Mouse (Mus musculus) frontal cortex, postnatal 14 days (tissue): ENCODE data around the gene Epha2.

Source experiments
- DNase-seq, 2 experiments: peaks; one replicate each; pipeline ENCODE4 v3.0.0; 2022; ENCODE audit warnings: low spot score in 2 of 2

Gene Epha2

GRCm38 (mm10) chr4:141301116-141301553 lies at the start of gene Epha2:
TSS of gene Epha2 (plus strand) at chr4:141301240.
- DNase-seq: peak; percentile 57 to 76

GRCm38 (mm10) chr4:141252641-141253040 lies 48.4 kb upstream of the Epha2 start:
- DNase-seq: no peak

- DNase-seq: no peak
Observed at GRCm38 (mm10) chr4:141254234-141254633, 46.8 kb upstream of the Epha2 start.

GRCm38 (mm10) chr4:141257440-141257839 lies 43.6 kb upstream of the Epha2 start:
- DNase-seq: no peak

- DNase-seq: no peak
Observed at GRCm38 (mm10) chr4:141259413-141259812, 41.6 kb upstream of the Epha2 start.

- no peak for DNase-seq
Observed at GRCm38 (mm10) chr4:141260007-141260723, 40.9 kb upstream of the Epha2 start.

- no peak for DNase-seq
Observed at GRCm38 (mm10) chr4:141262906-141263637, 38.0 kb upstream of the Epha2 start.

- no peak for DNase-seq
Observed at GRCm38 (mm10) chr4:141265979-141266637, 34.9 kb upstream of the Epha2 start.

- DNase-seq: no peak
Observed at GRCm38 (mm10) chr4:141267250-141267649, 33.8 kb upstream of the Epha2 start.

GRCm38 (mm10) chr4:141267837-141268236 lies 33.2 kb upstream of the Epha2 start:
- peak; percentile 56 to 74 for DNase-seq

GRCm38 (mm10) chr4:141268350-141268749 lies 32.7 kb upstream of the Epha2 start:
- no peak for DNase-seq

- DNase-seq: no peak
Observed at GRCm38 (mm10) chr4:141269080-141269479, 32.0 kb upstream of the Epha2 start.

- no peak for DNase-seq
Observed at GRCm38 (mm10) chr4:141270201-141270940, 30.7 kb upstream of the Epha2 start.

GRCm38 (mm10) chr4:141271228-141271627 lies 29.8 kb upstream of the Epha2 start:
- no peak for DNase-seq

GRCm38 (mm10) chr4:141271721-141272120 lies 29.3 kb upstream of the Epha2 start:
- no peak for DNase-seq

- DNase-seq: no peak
Observed at GRCm38 (mm10) chr4:141272878-141273277, 28.2 kb upstream of the Epha2 start.

- DNase-seq: peak; percentile 51 to 75
Observed at GRCm38 (mm10) chr4:141273296-141273695, 27.7 kb upstream of the Epha2 start.

- DNase-seq: no peak
Observed at GRCm38 (mm10) chr4:141274485-141275341, 26.3 kb upstream of the Epha2 start.

GRCm38 (mm10) chr4:141277157-141277556 lies 23.9 kb upstream of the Epha2 start:
- no peak for DNase-seq

- peak in 1 of 2 experiments; percentile 29 for DNase-seq
Observed at GRCm38 (mm10) chr4:141278154-141278553, 22.9 kb upstream of the Epha2 start.

- no peak for DNase-seq
Observed at GRCm38 (mm10) chr4:141279327-141279726, 21.7 kb upstream of the Epha2 start.
